Mouse (Mus musculus) left cerebral cortex, adult 8-10 months (tissue): ENCODE measurements around the gene Tgif2. TPM values are rescaled to one million over a fixed set of nuclear protein-coding genes. Genes with fewer than 3 reads are reported as not detected.

Source experiments
- DNase-seq, 2 experiments: peaks; one replicate each; pipeline ENCODE4 v3.0.0; 2022; ENCODE audit warnings: low spot score in 2 of 2
- total RNA-seq, 4 experiments: library from RNA; stranded (reverse); gene quantifications; 2 replicates each; pipeline ENCODE4 v1.2.4; 2022

Tgif2 gene
- total RNA-seq, 4 experiments from 2014 or later, result 0.55 to 1.1 (median 0.84) TPM

DNA sequence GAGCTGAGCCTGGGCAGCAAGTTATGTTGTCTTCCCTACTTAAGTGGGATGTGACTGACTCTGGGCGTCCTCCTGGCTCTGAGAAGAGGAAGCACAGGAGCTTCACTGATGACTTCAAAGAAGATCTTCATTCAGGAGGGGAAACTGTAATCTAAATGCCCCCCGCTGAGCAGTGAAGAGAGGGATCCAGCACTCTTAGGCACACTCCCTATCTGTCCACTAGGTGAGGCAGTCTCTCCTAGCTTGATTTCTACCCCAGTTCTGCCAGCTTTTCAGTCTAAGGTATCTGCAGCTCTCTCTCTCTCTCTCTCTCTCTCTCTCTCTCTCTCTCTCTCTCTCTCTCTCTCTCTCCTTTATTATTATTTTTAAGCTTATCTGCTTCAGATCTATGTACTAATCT lies 63.6 kb downstream of the Tgif2 start:
- DNase-seq, result no peak

Other genes starting within 250 kb of the Tgif2 start
- gene Dlgap4, start 226.3 kb upstream of the Tgif2 start, total RNA-seq, result 100 to 1,000 TPM; 201 to 218 (median 204) TPM
- gene Myl9, start 64.6 kb upstream of the Tgif2 start, total RNA-seq, result 10 to 100 TPM; 13.8 to 20.5 (median 16.5) TPM
- 1 to 10 TPM; 2.4 to 3.6 (median 2.8) TPM for gene 4930518I15Rik, start 17.9 kb downstream of the Tgif2 start, total RNA-seq
- 10 to 100 TPM; 75.3 to 83.0 (median 79.6) TPM for gene Rab5if, start 23.1 kb downstream of the Tgif2 start, total RNA-seq
- under 1 TPM; 0.26 to 0.68 (median 0.30) TPM for gene Sla2, start 47.2 kb downstream of the Tgif2 start, total RNA-seq
- gene Ndrg3, start 152.0 kb downstream of the Tgif2 start, total RNA-seq, result 100 to 1,000 TPM; 434 to 522 (median 478) TPM
- gene Dsn1, start 167.1 kb downstream of the Tgif2 start, total RNA-seq, result 1 to 10 TPM; 5.7 to 8.4 (median 7.2) TPM
- gene Soga1, start 239.2 kb downstream of the Tgif2 start, total RNA-seq, result 10 to 100 TPM; 19.4 to 25.6 (median 22.0) TPM
- not detected for gene Tldc2, start 247.0 kb downstream of the Tgif2 start, total RNA-seq